Mouse (Mus musculus): ENCODE measurements at regions not wholly inside any gene's neighbourhood (a gene's known extent, or its start where the extent isn't known, plus 50 kb on each side); places are given as distances from the start of the nearest gene placed in this dataset.

DNA sequence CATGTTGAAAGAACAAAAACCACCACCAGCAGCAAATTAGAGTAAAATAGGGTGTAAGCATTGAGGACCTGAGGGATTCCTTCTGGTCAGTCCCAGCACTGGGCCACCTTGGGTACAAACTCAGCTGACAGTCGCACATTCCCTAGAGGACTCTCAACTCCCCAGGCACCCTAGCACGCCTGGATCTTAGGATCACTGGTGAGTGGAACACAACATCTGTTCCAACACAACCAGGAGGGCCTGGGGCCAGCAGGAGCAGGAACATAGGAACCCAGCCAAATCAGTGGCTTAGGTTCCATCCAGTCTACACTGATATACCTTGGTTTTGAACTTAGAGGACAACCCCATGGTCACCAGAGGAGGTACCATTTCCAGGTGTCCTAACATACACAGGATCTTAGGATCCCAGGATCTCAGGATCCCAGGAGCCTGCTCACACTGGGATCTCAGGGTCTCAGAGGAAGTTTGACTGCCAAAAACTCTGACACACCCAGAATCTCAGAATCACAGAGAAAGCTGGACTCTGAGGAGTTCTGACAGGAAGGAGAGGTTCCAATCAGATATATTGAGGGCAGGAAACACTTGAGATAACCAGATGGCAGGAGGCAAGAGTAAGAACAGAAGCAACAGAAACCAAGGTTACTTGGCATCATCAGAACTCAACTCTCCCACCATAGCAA lies 171.7 kb upstream of the Marcks start:
- Histone ChIP-seq H3K4me3 (ENCODE audit: control insufficient read depth in 1 of 2, insufficient read depth in 1 of 2, low read depth in 2 of 2, low read length in 2 of 2) (no peak overlapping the region), H3K9me3 (replicated peaks; ENCODE audit: insufficient read depth, low read length) (no peaks in the 10 kb centered on the region), H3K27me3 (ENCODE audit: control insufficient read depth in 1 of 2, insufficient read depth in 2 of 2, low read length in 2 of 2) (no peaks in the 10 kb centered on the region), H3K27ac (ENCODE audit: control insufficient read depth, low read depth, low read length) (no peak overlapping the region), H3K36me3 (ENCODE audit: control insufficient read depth in 1 of 2, insufficient read depth in 2 of 2, low read length in 2 of 2) (no peaks in the 10 kb centered on the region), H3K9ac (ENCODE audit: control insufficient read depth, low read depth, low read length, poor library complexity, severe bottlenecking) (no peak overlapping the region), H3K4me1 (ENCODE audit: control insufficient read depth in 1 of 2, insufficient read depth in 2 of 2, low read length in 2 of 2) (no peaks in the 10 kb centered on the region), H3K79me2 (ENCODE audit: control insufficient read depth, insufficient read depth, low read length, poor library complexity) (no peaks in the 10 kb centered on the region)
- no peak for DNase-seq (ENCODE audit: low read depth, low spot score)
- no peak for TF ChIP-seq KAT2A (conservative IDR thresholded peaks at IDR 0.05; ENCODE audit: low read depth, low read length)
- no peak for TF ChIP-seq EP300 (IDR thresholded peaks at IDR 0.05; ENCODE audit: low read depth in 1 of 2, low read length in 2 of 2)
- TF ChIP-seq ELF1 (IDR thresholded peaks at IDR 0.05; ENCODE audit: low read depth, low read length), result no peak
- no peak for TF ChIP-seq CHD2 (IDR thresholded peaks at IDR 0.05; ENCODE audit: low read length)
- no peak for TF ChIP-seq UBTF (IDR thresholded peaks at IDR 0.05; ENCODE audit: borderline replicate concordance, insufficient read depth, low read depth, low read length)
- TF ChIP-seq MAX (IDR thresholded peaks at IDR 0.05; ENCODE audit: low read length), result no peak
- TF ChIP-seq SMC3 (IDR thresholded peaks at IDR 0.05; ENCODE audit: low read depth, low read length), result no peak
- no peak for TF ChIP-seq CHD1 (IDR thresholded peaks at IDR 0.05; ENCODE audit: low read depth, low read length)
- no peak for TF ChIP-seq TAL1 (IDR thresholded peaks at IDR 0.05; ENCODE audit: low read length)
- no peak for TF ChIP-seq ZNF384 (IDR thresholded peaks at IDR 0.05; ENCODE audit: low read depth, low read length)
- no peak for TF ChIP-seq TCF12 (IDR thresholded peaks at IDR 0.05; ENCODE audit: low read depth, low read length)

GRCm38 (mm10) chr10:37304656-37305055 lies 165.9 kb upstream of the Marcks start:
- no peak for DNase-seq (ENCODE audit: low read depth, low spot score)
- H3K9ac ChIP-seq (ENCODE audit: control insufficient read depth, low read depth, low read length, poor library complexity, severe bottlenecking), result no peak overlapping the region
- TF ChIP-seq POLR2AphosphoS5 (IDR thresholded peaks at IDR 0.05; ENCODE audit: borderline replicate concordance, low read depth, low read length) (no peak), RAD21 (IDR thresholded peaks at IDR 0.05; ENCODE audit: low read depth, low read length) (no peak), ZC3H11A (IDR thresholded peaks at IDR 0.05; ENCODE audit: low read depth, low read length) (no peak), GATA1 (IDR thresholded peaks at IDR 0.05; ENCODE audit: low read depth, low read length) (no peak)

More at GRCm38 (mm10) chr10:37304656-37305055, 165.9 kb upstream of the Marcks start:
- no peaks in the 10 kb centered on the region for H3K79me2 ChIP-seq (ENCODE audit: control insufficient read depth, insufficient read depth, low read length, poor library complexity)
- H3K27me3 ChIP-seq (ENCODE audit: control insufficient read depth in 1 of 2, insufficient read depth in 2 of 2, low read length in 2 of 2), result no peaks in the 10 kb centered on the region
- no peak overlapping the region for H3K27ac ChIP-seq (ENCODE audit: control insufficient read depth, low read depth, low read length)
- H3K4me3 ChIP-seq (ENCODE audit: control insufficient read depth in 1 of 2, insufficient read depth in 1 of 2, low read depth in 2 of 2, low read length in 2 of 2), result no peak overlapping the region
- H3K36me3 ChIP-seq (ENCODE audit: control insufficient read depth in 1 of 2, insufficient read depth in 2 of 2, low read length in 2 of 2), result no peaks in the 10 kb centered on the region
- H3K9me3 ChIP-seq (replicated peaks; ENCODE audit: insufficient read depth, low read length), result no peaks in the 10 kb centered on the region
- no peaks in the 10 kb centered on the region for H3K4me1 ChIP-seq (ENCODE audit: control insufficient read depth in 1 of 2, insufficient read depth in 2 of 2, low read length in 2 of 2)
